Mouse (Mus musculus) spleen, adult 2 months (tissue): ENCODE data around the gene Dhtkd1. TPM values are rescaled to one million over a fixed set of nuclear protein-coding genes. Genes with fewer than 3 reads are reported as not detected.

ENCODE experiments used
- DNase-seq, 2 experiments: peaks; one replicate each; pipeline versions ENCODE4 v3.0.0 to v3.0.0-alpha.2; 2012 to 2021; ENCODE audit warnings: low spot score in 2 of 2, low read depth in 1 of 2
- H3K27ac ChIP-seq: fragments of 200-500 bp; 2 replicates; pipeline ENCODE4 v1.5.1; 2012; ENCODE audit warnings: low read length, inconsistent platforms; ENCODE audit not compliant: insufficient read depth
- H3K27me3 ChIP-seq: fragments of 200-500 bp; 2 replicates; pipeline ENCODE4 v1.6.1; 2012; ENCODE audit warnings: mild to moderate bottlenecking, moderate library complexity, low read length, inconsistent platforms; ENCODE audit not compliant: control insufficient read depth, insufficient read depth
- H3K36me3 ChIP-seq: fragments of 200-500 bp; 2 replicates; pipeline ENCODE4 v1.6.1; 2012; ENCODE audit warnings: mild to moderate bottlenecking, low read length, inconsistent platforms; ENCODE audit not compliant: control insufficient read depth, insufficient read depth
- H3K4me1 ChIP-seq: fragments of 200-500 bp; 2 replicates; pipeline ENCODE4 v1.6.1; 2011; ENCODE audit warnings: inconsistent platforms; ENCODE audit not compliant: control insufficient read depth, insufficient read depth, insufficient read length
- H3K4me3 ChIP-seq: fragments of 200-500 bp; 2 replicates; pipeline ENCODE4 v1.5.1; 2011; ENCODE audit warnings: mild to moderate bottlenecking, inconsistent platforms; ENCODE audit not compliant: insufficient read depth, insufficient read length; ENCODE audit errors: extremely low read depth
- CTCF ChIP-seq: fragments of 200-500 bp; IDR thresholded peaks from 2 replicates; pipeline ENCODE4 v1.5.1; 2011; ENCODE audit warnings: mild to moderate bottlenecking, inconsistent platforms; ENCODE audit not compliant: insufficient read depth, insufficient read length, insufficient replicate concordance; ENCODE audit errors: extremely low read depth
- POLR2A ChIP-seq: fragments of 200-500 bp; IDR thresholded peaks from 2 replicates; pipeline ENCODE4 v1.6.1; 2011; ENCODE audit warnings: low read depth, low read length, inconsistent platforms
- WGBS: fragments of 180-500 bp; shearing (Covaris S2); methylation state at CpG from one replicate; pipeline ENCODE4 v1.1.7; 2018; 5-methylcytosine and 5-hydroxymethylcytosine counted together
- polyA plus RNA-seq: library from polyadenylated mRNA; depleted of rRNA; stranded (reverse); fragments of >200 nt; gene quantifications from 2 replicates; pipeline ENCODE4 v1.2.3, GENCODE M21; 2012

The Dhtkd1 gene
- polyA plus RNA-seq, 1 experiment: 0.32 TPM

GRCm38 (mm10) chr2:5934936-5935335, 7.7 kb downstream of the Dhtkd1 start:
- Histone ChIP-seq H3K4me1 (peaks cover 12% of the 10 kb centered on the region; the same call in 1 of the 2 replicates), H3K36me3 (no peaks in the 10 kb centered on the region), H3K4me3 (no peak overlapping the region), H3K27ac (no peak overlapping the region), H3K27me3 (no peaks in the 10 kb centered on the region)
- TF ChIP-seq CTCF (no peak), POLR2A (no peak)
- DNase-seq: no peak
- 98% methylated on average over 3 of the region's 3 CpGs for WGBS

GRCm38 (mm10) chr2:5931938-5932337, 10.7 kb downstream of the Dhtkd1 start:
- H3K4me3 ChIP-seq: no peak overlapping the region
- no peaks in the 10 kb centered on the region for H3K36me3 ChIP-seq
- no peak for DNase-seq
- TF ChIP-seq CTCF (no peak), POLR2A (no peak)
- 94% methylated on average over 5 of the region's 5 CpGs for WGBS
- peaks cover 18% of the 10 kb centered on the region; the same call in 1 of the 2 replicates for H3K4me1 ChIP-seq
- H3K27ac ChIP-seq: no peak overlapping the region
- no peaks in the 10 kb centered on the region for H3K27me3 ChIP-seq

DNA sequence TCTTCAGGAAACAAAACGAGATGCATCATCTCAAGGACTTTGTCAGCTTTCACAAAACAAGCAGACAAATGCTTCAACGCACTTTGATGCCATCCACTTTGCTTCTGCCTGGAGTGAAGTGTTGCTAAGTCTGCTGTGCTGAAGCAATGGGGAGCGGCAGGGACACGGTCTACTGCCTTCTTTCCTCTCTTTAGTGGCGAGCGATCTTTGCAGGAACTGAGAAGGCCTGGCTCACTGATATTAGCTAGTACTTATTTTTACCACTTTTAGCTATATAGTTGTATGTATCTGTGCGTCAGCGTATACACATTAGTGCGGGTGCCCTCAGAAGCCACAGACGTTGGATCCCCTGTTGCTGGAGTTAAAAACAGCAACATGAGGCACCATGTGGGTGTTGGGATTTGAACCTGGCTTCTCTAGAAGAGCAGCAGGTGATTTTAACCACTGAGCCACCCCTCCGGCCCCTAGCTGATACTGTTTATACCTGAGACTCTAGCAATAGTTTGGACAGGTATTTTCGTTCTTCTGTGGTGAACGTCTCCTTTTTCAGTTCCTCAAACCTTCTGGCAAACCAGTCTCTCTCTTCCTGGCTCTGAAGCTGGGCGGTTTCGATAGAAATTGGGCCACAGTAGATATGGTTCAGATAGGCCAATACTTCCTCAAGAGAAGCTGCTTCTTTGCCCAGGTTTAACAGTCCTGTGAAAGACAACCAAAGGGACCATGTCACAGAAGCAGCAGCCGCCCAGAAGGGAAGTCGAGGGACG, 12.1 kb downstream of the Dhtkd1 start:
- 24% methylated on average over 18 of the region's 18 CpGs for WGBS
- Histone ChIP-seq H3K4me3 (no peak overlapping the region), H3K27me3 (no peaks in the 10 kb centered on the region), H3K36me3 (no peaks in the 10 kb centered on the region), H3K4me1 (peaks cover 18% of the 10 kb centered on the region; the same call in 1 of the 2 replicates), H3K27ac (peak overlapping the region; percentile 86)
- no peak for TF ChIP-seq POLR2A
- no peak for TF ChIP-seq CTCF
- DNase-seq: peak; percentile 47 to 53

DNA sequence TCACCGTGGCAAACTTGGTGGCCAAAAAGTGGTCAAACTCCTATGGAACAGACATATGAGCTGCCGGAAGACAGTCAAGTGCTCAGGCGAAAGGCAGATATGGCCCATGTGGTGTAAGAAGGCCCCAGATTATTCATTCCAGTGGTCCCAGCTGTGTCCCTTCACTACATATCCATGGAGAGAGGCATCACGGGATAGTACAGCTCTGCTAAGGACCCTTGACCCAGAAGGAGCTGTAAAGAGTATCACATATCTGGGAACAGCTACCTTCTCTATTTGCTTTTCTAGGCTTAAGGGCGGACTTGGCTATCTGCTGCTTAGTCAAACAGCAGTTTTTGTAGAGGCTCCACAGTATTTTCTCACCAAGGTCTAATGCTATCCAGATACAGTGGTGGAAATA, 12.8 kb downstream of the Dhtkd1 start:
- Histone ChIP-seq H3K36me3 (no peaks in the 10 kb centered on the region), H3K27ac (peak overlapping the region; percentile 86), H3K4me3 (no peak overlapping the region), H3K27me3 (no peaks in the 10 kb centered on the region), H3K4me1 (peaks cover 18% of the 10 kb centered on the region; the same call in 1 of the 2 replicates)
- WGBS: 95% methylated on average over 5 of the region's 5 CpGs
- TF ChIP-seq POLR2A (no peak), CTCF (no peak)
- no peak for DNase-seq

DNA sequence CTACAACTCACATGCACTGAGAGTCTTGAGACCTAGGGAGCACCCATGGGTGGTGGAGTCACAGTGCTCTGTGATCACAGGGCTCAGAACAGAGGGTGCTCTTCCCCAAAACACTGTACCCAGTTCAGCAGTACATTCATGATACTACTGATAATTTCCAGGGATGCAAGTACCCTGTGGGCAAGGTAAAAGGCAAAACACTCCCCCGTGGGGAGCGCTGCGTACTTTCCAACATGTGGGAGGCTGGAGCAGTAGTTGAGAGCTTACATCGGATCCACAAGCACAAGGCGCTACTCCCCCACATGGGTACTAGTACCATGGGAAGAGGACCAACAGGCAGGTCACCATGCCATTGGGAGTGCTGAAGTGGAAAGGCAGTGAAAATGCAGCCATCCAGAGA, 15.1 kb downstream of the Dhtkd1 start:
- no peaks in the 10 kb centered on the region for H3K27me3 ChIP-seq
- no peak overlapping the region for H3K27ac ChIP-seq
- H3K4me1 ChIP-seq: peaks cover 17% of the 10 kb centered on the region; the same call in 1 of the 2 replicates
- no peak for DNase-seq
- H3K4me3 ChIP-seq: no peak overlapping the region
- TF ChIP-seq CTCF: no peak
- no peak for TF ChIP-seq POLR2A
- 95% methylated on average over 5 of the region's 5 CpGs for WGBS
- H3K36me3 ChIP-seq: no peaks in the 10 kb centered on the region

GRCm38 (mm10) chr2:5923786-5924185, 18.8 kb downstream of the Dhtkd1 start:
- no peaks in the 10 kb centered on the region for H3K36me3 ChIP-seq
- TF ChIP-seq CTCF: no peak
- TF ChIP-seq POLR2A: no peak
- no peaks in the 10 kb centered on the region for H3K4me1 ChIP-seq
- H3K4me3 ChIP-seq: no peak overlapping the region
- WGBS: 87% methylated on average over 9 of the region's 9 CpGs
- no peak for DNase-seq
- H3K27ac ChIP-seq: no peak overlapping the region
- no peaks in the 10 kb centered on the region for H3K27me3 ChIP-seq

GRCm38 (mm10) chr2:5922823-5923222, 19.8 kb downstream of the Dhtkd1 start:
- H3K4me3 ChIP-seq: no peak overlapping the region
- H3K36me3 ChIP-seq: no peaks in the 10 kb centered on the region
- no peak for DNase-seq
- H3K27ac ChIP-seq: no peak overlapping the region
- H3K4me1 ChIP-seq: no peaks in the 10 kb centered on the region
- H3K27me3 ChIP-seq: no peaks in the 10 kb centered on the region
- TF ChIP-seq CTCF (no peak), POLR2A (no peak)
- WGBS: 52% methylated on average over 6 of the region's 6 CpGs
